Mouse (Mus musculus) adrenal gland, postnatal 14 days (tissue): ENCODE data around the gene Nsun5. TPM values are rescaled to one million over a fixed set of nuclear protein-coding genes. Genes with fewer than 3 reads are reported as not detected.
A peak's percentile ranks its signal among the peaks of the same experiment; 100 is the strongest.
"Not testable (repeated sequence)": the region's sequence is repeated elsewhere in the genome, so short reads cannot be mapped to it uniquely, and the experiment has no call there.

Experiments used
- DNase-seq: peaks from one replicate; pipeline ENCODE4 v3.0.0; 2021; ENCODE audit warnings: mixed read lengths
- long read RNA-seq, 2 experiments: library from polyadenylated mRNA; stranded (forward); transcript quantifications; one replicate each; pipeline ENCODE4 v2.0.0; 2021
- total RNA-seq: library from RNA; stranded (reverse); gene quantifications from 2 replicates; pipeline ENCODE4 v1.2.3, GENCODE M21; 2021

The Nsun5 gene
- 15.7 and 22.7 TPM in 2 replicates for total RNA-seq
- long read RNA-seq, experiment 1, transcript Nsun5-201 (10 exons, 2,243 nt), result major isoform, 23 of 43 reads
- long read RNA-seq, experiment 1, partial matches to known transcripts, result 11 of 43 reads
- long read RNA-seq, experiment 1, other reads (novel, unspliced or antisense), result 9 of 43 reads
- long read RNA-seq, experiment 2, transcript Nsun5-201 (10 exons, 2,243 nt), result major isoform, 17 of 32 reads
- long read RNA-seq, experiment 2, partial matches to known transcripts, result 7 of 32 reads
- long read RNA-seq, experiment 2, other reads (novel, unspliced or antisense), result 8 of 32 reads

- DNase-seq, result peak; percentile 97
These were observed at the start of gene Nsun5 for GRCm38 (mm10) chr5:135369787-135370654. Gene Nsun5, plus strand, starts transcription at chr5:135369953.

DNA sequence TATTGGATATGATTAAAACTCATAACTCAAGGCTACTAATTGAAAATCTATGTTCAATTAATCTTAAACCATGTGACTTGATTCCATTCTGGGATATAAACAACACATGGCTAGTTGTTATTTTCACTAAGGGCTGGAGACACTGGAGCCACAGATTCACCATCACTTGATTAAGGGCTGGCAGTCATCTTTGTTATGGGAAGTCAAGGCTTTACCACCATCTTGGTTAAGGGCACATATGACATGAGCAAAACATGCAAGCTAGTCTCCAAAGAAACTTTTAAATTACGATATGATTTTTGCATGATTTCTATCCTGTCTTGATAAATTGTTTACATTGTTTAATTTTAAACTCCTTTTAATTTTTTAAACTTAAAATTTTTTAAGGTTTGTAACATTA is 47.6 kb upstream of the Nsun5 start:
- no peak for DNase-seq

GRCm38 (mm10) chr5:135326121-135326659 is 43.6 kb upstream of the Nsun5 start:
- DNase-seq, result no peak

GRCm38 (mm10) chr5:135329471-135329870 is 40.3 kb upstream of the Nsun5 start:
- no peak for DNase-seq

GRCm38 (mm10) chr5:135330201-135330600 is 39.6 kb upstream of the Nsun5 start:
- DNase-seq, result no peak

GRCm38 (mm10) chr5:135331161-135331560 is 38.6 kb upstream of the Nsun5 start:
- peak; percentile 16 for DNase-seq

- DNase-seq, result peak; percentile 60
These were observed 32.2 kb upstream of the Nsun5 start for GRCm38 (mm10) chr5:135337575-135337974.

GRCm38 (mm10) chr5:135345989-135346388 is 23.8 kb upstream of the Nsun5 start:
- DNase-seq, result no peak

DNA sequence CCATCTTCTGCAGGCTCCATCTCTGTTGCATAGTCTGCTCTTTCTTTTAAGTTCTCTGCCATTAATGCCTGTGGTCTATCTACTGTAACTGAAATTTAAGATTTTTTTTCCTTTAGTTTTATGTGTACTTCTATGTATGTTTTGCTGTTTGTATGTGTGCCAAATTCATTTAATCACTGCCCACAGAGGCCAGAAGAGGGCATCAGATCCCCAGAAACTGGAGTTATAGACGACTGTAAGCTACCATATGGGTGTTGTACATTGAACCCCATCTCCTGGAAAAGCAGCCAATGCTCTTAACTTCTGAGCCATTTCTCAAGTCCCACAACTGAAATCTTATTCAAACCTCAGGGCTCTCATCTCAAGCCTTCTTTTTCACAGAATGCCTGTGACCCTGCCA is 23.3 kb upstream of the Nsun5 start:
- DNase-seq, result no peak

DNA sequence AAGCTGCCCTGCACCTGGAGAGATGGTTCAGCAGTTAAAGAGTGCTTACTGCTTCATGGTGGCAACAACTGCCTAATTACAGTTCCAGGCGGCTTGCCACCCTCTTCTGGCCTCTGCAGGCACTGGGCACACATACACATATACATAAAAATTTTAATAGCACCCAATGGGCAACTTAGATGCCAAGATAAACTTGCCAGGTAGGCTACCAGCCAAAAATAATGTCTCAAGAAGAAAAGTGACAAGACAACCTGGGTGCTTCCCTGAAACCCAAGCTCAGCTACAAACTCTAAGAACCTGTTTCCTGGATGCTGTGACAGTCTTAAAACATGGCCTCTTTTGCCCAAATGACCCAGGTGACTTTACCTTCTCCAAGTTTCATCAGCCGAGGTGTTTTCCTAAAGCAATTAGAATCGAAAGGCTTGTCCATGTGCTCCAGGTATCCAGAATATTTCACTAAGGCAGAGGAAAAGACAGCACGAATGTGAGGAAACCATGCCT is 22.2 kb upstream of the Nsun5 start:
- no peak for DNase-seq

DNA sequence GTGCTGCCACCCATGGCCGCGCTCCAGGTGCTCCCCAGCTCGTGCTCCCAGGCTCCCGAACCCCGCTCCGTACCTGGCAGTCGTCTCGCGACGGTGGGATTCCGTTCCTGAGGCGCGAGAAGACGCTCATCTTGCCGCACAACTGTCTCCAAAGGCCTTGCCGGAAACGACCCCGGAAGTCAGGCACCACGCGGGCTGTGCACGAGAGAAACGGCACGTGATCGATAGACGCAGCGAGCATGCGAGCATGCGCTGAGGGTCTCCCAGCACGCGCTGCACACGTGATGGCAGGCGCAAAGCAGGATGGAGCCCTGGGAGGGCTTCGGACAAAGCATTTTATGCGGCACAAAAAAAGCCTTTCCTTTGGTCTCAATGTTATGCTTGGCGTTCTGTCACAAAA is 19.9 kb upstream of the Nsun5 start, which contains the start of gene Fkbp6:
Gene Fkbp6 (minus strand): TSS at position 183 of the 400 bp plus-strand sequence.
- no peak for DNase-seq

DNA sequence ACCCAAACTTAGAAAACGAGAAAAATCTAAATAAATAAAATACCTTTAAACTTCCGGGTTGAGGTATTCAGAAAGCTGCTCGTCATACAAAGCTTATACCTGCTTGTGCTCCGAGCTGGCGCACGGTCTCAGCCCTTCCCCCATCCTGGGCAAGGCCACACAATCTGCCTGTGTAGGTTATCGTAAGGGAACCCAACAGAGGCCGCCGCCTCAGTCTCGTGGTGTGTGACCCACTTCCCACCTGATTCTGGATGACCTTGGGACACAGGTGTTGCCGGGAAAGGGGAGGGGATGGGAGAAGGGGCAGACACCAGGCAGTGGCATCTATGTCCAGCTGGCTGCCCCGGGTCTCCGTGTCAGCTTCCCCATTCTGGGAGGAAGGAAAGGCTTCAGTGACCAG is 18.1 kb upstream of the Nsun5 start:
- DNase-seq, result no peak

DNA sequence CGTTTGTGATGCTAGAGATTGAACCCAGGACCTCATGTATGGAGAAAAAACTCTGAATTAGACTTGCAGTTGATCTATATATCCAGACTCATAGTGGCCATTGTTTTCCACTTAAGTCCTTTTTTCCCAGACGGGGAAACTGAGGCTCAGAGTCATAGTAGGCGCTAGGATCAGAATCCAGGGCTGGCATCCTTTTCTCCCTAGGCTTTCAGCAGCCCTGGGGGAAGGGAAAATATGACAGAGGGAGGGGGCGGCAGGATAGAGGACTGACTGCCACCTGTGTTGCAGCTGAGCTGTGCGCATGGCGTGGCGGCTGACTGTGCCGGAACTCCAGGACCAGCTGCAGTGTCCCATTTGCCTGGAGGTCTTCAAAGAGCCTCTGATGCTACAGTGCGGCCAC is 16.8 kb upstream of the Nsun5 start, which contains the start of gene Trim50:
Gene Trim50 (plus strand): TSS at position 301 of the 400 bp plus-strand sequence.
- no peak for DNase-seq

DNA sequence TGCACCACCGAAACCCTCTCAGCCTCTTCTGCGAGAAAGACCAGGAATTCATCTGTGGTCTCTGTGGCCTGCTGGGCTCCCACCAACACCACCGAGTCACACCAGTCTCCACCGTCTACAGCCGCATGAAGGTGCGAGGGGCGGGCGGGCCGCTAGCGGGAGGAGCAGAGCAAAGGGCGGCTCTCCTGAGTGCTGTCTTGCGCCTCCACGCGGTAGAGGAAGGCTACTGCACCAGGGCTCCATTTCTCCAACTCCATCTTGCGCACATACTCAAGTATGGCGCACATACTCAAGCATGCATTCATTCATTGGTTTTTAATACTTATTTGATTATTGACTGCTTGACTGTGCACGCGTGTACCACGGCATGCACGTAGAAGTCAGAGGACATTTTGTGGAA is 16.2 kb upstream of the Nsun5 start:
- peak; percentile 47 for DNase-seq

DNA sequence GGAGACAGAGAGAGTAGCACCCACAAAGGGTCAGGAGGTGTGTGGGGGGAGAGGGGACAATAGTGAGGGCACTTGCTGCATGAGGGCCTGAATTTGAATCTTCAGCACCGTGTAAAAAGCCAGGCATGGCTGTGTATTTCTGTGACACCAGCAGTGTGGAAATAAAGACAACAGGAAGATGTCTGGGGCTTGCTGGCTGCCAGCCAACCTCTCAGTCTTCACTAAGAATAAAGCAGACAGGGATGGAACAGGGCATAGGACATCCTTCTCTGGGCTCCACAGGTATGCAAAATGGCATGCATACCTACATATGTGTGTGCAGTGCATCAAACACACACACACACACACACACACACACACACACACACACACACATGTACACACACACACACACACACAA is 13.7 kb upstream of the Nsun5 start:
- no peak for DNase-seq

GRCm38 (mm10) chr5:135357556-135357955 is 12.2 kb upstream of the Nsun5 start:
- DNase-seq, result no peak

GRCm38 (mm10) chr5:135359772-135360171 is 10.0 kb upstream of the Nsun5 start:
- DNase-seq, result peak; percentile 56

DNA sequence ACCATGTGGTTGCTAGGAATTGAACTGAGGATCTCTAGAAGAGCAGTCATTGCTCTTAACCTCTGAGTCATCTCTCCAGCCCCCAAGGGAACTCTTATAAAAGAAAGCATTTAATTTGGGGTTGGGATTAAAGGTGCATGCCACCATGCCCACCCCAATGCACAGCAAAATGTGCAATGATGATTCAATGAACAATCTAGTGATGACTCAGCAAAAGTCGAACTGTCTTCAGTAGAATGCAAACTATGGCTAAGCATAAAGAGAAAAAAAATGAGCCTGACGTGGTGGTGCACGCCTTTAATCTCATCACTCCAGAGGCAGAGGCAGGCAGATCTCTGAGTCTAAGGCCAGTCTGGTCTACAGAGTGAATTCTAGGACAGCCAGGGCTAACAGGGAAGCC is 7.2 kb upstream of the Nsun5 start:
- DNase-seq, result no peak

DNA sequence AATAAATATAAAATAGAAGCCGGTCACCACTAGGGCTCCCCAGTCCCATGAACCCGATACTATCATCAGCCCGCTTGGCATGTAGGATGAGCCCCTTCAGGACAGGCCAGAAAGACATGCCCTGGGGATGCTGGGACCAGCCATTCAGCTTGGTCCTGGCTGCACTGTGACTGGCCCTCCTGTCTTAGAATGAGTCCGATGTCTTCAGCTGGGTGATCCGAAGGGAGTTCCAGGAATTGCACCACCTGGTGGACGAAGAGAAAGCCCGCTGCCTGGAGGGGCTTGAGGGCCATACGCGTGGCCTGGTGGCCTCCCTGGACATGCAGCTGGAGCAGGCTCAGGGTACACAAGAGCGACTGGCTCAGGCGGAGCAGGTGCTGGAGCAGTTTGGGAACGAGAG is 6.2 kb upstream of the Nsun5 start:
- peak; percentile 51 for DNase-seq

GRCm38 (mm10) chr5:135367841-135368240 is 1.9 kb upstream of the Nsun5 start:
- DNase-seq, result no peak

DNA sequence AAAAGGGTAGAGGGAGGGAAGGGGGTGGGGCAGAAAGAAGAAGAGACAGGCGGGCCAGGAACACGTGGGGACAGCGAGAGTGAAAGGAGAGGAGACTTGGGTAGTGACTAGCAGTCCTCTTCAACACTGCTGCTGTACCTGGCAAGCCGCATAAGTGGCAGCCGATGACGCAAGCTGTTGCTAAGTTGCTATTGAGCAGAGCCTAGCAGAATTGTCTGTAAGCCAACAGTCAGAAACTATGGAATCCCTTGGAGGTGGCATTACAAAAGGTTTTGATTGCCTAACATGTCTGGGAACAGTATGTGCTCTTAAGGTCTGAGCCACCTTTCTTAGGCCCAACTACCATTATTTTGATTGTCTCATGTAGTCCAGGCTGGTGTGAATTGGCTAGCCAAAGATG is 1.4 kb upstream of the Nsun5 start:
- peak; percentile 53 for DNase-seq

GRCm38 (mm10) chr5:135369196-135369595 is 557 bp upstream of the Nsun5 start:
- DNase-seq, result not testable (repeated sequence)

GRCm38 (mm10) chr5:135371195-135371594 is 1.4 kb downstream of the Nsun5 start:
- DNase-seq, result no peak
